Mouse (Mus musculus): ENCODE results near the gene Wipf3. TPM values are rescaled to one million over a fixed set of nuclear protein-coding genes. Genes with fewer than 3 reads are reported as not detected.

Gene Wipf3
- polyA plus RNA-seq, 1 experiment = 0.29 TPM

DNA sequence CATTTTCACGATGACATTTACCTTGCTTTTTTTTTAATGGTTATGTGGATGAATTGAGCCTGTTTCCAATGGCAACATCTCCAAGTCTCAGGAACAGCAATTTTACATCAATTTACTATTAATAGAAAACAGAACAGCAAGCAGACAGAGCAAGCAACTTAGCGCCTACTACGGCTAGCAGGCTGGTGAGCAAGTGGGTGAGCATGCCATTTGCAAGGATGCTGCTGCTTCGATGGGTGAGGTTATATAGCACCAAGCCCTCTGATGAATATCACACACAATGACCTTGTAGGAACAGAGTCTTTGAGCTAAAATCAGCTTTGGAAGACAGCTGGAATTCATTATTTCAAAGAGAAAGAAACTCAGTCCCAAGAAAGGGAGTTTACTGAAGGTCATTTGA lies 43.0 kb upstream of the Wipf3 start:
- Histone ChIP-seq H3K36me3 (ENCODE audit: control insufficient read depth, insufficient read depth) (no peaks in the 10 kb centered on the region), H3K4me2 (ENCODE audit: low read depth) (no peak overlapping the region), H3ac (ENCODE audit: control insufficient read depth, insufficient read length) (no peak overlapping the region), H3K27me3 (ENCODE audit: control insufficient read depth, insufficient read depth, insufficient read length) (no peaks in the 10 kb centered on the region), H3K4me3 (no peak overlapping the region), H3K79me2 (ENCODE audit: control insufficient read depth, insufficient read depth) (no peaks in the 10 kb centered on the region)
- TF ChIP-seq CEBPB (IDR thresholded peaks at IDR 0.05; ENCODE audit: insufficient read depth, poor library complexity, severe bottlenecking) = no peak
- no peak for TF ChIP-seq SRF (IDR thresholded peaks at IDR 0.05; ENCODE audit: control insufficient read depth, insufficient read length, low read depth)
- TF ChIP-seq MYOD1 (IDR thresholded peaks at IDR 0.05; ENCODE audit: control insufficient read depth in 1 of 3, insufficient read length in 2 of 3, low read depth in 2 of 3) = no peak
- TF ChIP-seq POLR2AphosphoS2 (IDR thresholded peaks at IDR 0.05; ENCODE audit: insufficient read length, low read depth) = no peak
- TF ChIP-seq MAX (IDR thresholded peaks at IDR 0.05; ENCODE audit: low read depth) = no peak
- TF ChIP-seq MYOG (IDR thresholded peaks at IDR 0.05; ENCODE audit: control insufficient read depth in 1 of 3, insufficient read depth in 1 of 3, insufficient read length in 2 of 3, low read depth in 2 of 3) = no peak
- no peak for TF ChIP-seq REST (IDR thresholded peaks at IDR 0.05; ENCODE audit: insufficient read depth, insufficient read length)
- TF ChIP-seq E2F4 (IDR thresholded peaks at IDR 0.05; ENCODE audit: insufficient read depth) = no peak
- TF ChIP-seq POLR2A (IDR thresholded peaks at IDR 0.05; ENCODE audit: insufficient read length, low read depth) = no peak
- TF ChIP-seq USF1 (IDR thresholded peaks at IDR 0.05; ENCODE audit: low read depth) = no peak
- no peak for TF ChIP-seq TCF3 (IDR thresholded peaks at IDR 0.05; ENCODE audit: insufficient read length, low read depth)
- TF ChIP-seq TCF12 (IDR thresholded peaks at IDR 0.05; ENCODE audit: insufficient read depth, poor library complexity, severe bottlenecking) = no peak

DNA sequence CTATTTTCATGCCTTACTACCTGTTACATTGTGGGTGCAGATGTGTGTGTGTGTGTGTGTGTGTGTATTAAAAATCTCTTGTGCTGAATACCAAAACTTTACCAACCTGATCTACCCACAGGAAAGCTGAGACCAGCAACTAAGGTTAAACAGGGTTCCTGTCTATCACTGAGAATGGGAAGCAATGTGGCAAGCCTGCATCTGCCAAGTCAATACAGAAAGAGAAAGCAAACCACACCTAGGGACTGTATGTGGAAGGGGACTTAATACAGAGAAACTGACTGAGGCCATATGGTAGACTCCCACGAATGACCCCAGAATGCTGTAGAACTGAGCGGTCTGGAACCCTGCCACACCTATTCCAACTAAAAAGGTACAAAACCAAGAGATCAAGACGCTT lies 42.4 kb upstream of the Wipf3 start:
- no peak for TF ChIP-seq SRF (IDR thresholded peaks at IDR 0.05; ENCODE audit: control insufficient read depth, insufficient read length, low read depth)
- TF ChIP-seq TCF12 (IDR thresholded peaks at IDR 0.05; ENCODE audit: insufficient read depth, poor library complexity, severe bottlenecking) = no peak
- TF ChIP-seq POLR2A (IDR thresholded peaks at IDR 0.05; ENCODE audit: insufficient read length, low read depth) = no peak
- TF ChIP-seq POLR2AphosphoS2 (IDR thresholded peaks at IDR 0.05; ENCODE audit: insufficient read length, low read depth) = no peak
- no peak for TF ChIP-seq MYOD1 (IDR thresholded peaks at IDR 0.05; ENCODE audit: control insufficient read depth in 1 of 3, insufficient read length in 2 of 3, low read depth in 2 of 3)
- H3K36me3 ChIP-seq (ENCODE audit: control insufficient read depth, insufficient read depth) = no peaks in the 10 kb centered on the region
- H3K79me2 ChIP-seq (ENCODE audit: control insufficient read depth, insufficient read depth) = no peaks in the 10 kb centered on the region
- H3K27me3 ChIP-seq (ENCODE audit: control insufficient read depth, insufficient read depth, insufficient read length) = no peaks in the 10 kb centered on the region
- no peak overlapping the region for H3K4me3 ChIP-seq
- no peak overlapping the region for H3K4me2 ChIP-seq (ENCODE audit: low read depth)
- H3ac ChIP-seq (ENCODE audit: control insufficient read depth, insufficient read length) = no peak overlapping the region

DNA sequence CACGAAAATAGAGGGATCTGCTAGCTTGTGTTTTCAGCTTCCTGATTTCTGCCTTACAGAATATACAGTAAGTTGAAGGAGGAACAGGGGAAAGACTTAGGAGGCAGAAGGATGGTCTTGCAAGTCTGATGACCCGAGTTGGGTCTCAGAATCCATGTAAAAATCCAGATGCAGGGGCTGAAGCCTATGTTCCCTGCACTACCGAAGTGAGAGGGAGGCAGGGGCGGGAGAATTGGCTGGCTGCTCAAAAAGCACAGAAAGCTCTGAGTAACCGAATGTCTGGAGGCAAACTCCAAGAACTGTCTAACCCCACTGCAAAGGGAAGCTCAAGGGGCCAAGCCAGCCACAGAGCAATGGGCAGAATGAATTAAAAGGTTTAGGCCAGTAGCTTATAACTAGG lies 41.7 kb upstream of the Wipf3 start:
- TF ChIP-seq TCF12 (IDR thresholded peaks at IDR 0.05; ENCODE audit: insufficient read depth, poor library complexity, severe bottlenecking) (no peak), TCF3 (IDR thresholded peaks at IDR 0.05; ENCODE audit: insufficient read length, low read depth) (no peak)
- Histone ChIP-seq H3K27me3 (ENCODE audit: control insufficient read depth, insufficient read depth, insufficient read length) (no peaks in the 10 kb centered on the region), H3K36me3 (ENCODE audit: control insufficient read depth, insufficient read depth) (no peaks in the 10 kb centered on the region), H3ac (ENCODE audit: control insufficient read depth, insufficient read length) (no peak overlapping the region), H3K4me3 (no peak overlapping the region), H3K4me2 (ENCODE audit: low read depth) (no peak overlapping the region), H3K79me2 (ENCODE audit: control insufficient read depth, insufficient read depth) (no peaks in the 10 kb centered on the region)

DNA sequence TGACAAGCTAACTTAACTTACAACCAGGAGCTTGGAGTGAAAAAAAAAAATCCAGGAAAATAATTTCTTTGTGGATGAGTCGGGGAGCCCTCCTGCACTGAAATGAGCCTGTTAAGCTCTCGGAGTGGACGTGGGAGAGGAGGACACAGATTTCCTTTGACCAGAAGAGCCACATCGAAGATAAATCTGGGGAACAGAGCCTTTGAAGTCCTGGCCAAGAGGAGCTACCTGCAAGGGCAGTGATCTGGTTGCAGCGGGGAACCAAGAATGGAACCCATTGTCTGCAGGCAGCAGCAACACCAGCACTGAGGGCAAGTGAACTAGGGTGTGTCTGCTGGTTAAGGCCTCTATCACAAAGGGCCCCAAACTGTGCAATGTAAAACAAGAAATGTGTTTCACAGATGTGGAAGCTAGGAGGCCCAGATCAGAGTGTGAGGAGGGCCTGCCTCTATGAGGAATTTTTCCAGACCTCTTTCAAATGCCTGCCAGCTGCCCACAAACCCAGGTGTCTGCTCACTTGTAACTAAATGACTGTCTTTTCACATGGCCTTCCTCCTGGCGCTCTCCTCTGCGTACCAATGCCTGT lies 40.6 kb upstream of the Wipf3 start:
- Histone ChIP-seq H3K4me2 (ENCODE audit: low read depth) (no peak overlapping the region), H3K79me2 (ENCODE audit: control insufficient read depth, insufficient read depth) (no peaks in the 10 kb centered on the region), H3K4me3 (no peak overlapping the region), H3ac (ENCODE audit: control insufficient read depth, insufficient read length) (no peak overlapping the region), H3K36me3 (ENCODE audit: control insufficient read depth, insufficient read depth) (no peaks in the 10 kb centered on the region), H3K27me3 (ENCODE audit: control insufficient read depth, insufficient read depth, insufficient read length) (no peaks in the 10 kb centered on the region)
- TF ChIP-seq MYOG (IDR thresholded peaks at IDR 0.05; ENCODE audit: control insufficient read depth in 1 of 3, insufficient read depth in 1 of 3, insufficient read length in 2 of 3, low read depth in 2 of 3) = no peak

DNA sequence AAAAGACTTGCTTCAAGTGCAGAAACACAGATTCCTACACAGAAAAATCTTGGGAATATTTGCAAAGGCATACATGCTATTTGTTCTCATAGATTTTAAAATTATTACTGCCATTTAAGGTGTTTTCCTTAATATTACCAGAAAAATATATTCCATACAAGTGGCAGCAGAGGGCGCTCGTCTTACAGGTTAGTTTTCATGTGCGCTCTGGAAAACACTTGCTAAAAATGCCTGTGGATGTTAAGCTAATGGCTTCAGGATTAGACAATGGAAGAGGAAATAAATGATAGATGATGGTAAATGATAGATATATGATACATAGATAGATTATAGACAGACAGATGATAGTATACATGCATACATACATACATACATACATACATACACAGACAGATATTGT lies 37.6 kb upstream of the Wipf3 start:
- Histone ChIP-seq H3K4me3 (no peak overlapping the region), H3ac (ENCODE audit: control insufficient read depth, insufficient read length) (no peak overlapping the region), H3K79me2 (ENCODE audit: control insufficient read depth, insufficient read depth) (no peaks in the 10 kb centered on the region), H3K4me2 (ENCODE audit: low read depth) (no peak overlapping the region), H3K36me3 (ENCODE audit: control insufficient read depth, insufficient read depth) (no peaks in the 10 kb centered on the region), H3K27me3 (ENCODE audit: control insufficient read depth, insufficient read depth, insufficient read length) (no peaks in the 10 kb centered on the region)
- TF ChIP-seq CEBPB (IDR thresholded peaks at IDR 0.05; ENCODE audit: insufficient read depth, poor library complexity, severe bottlenecking) (no peak), TCF3 (IDR thresholded peaks at IDR 0.05; ENCODE audit: insufficient read length, low read depth) (no peak), REST (IDR thresholded peaks at IDR 0.05; ENCODE audit: insufficient read depth, insufficient read length) (no peak), USF1 (IDR thresholded peaks at IDR 0.05; ENCODE audit: low read depth) (no peak), E2F4 (IDR thresholded peaks at IDR 0.05; ENCODE audit: insufficient read depth) (no peak), TCF12 (IDR thresholded peaks at IDR 0.05; ENCODE audit: insufficient read depth, poor library complexity, severe bottlenecking) (no peak), MAX (IDR thresholded peaks at IDR 0.05; ENCODE audit: low read depth) (no peak), MYOD1 (IDR thresholded peaks at IDR 0.05; ENCODE audit: control insufficient read depth in 1 of 3, insufficient read length in 2 of 3, low read depth in 2 of 3) (no peak), SRF (IDR thresholded peaks at IDR 0.05; ENCODE audit: control insufficient read depth, insufficient read length, low read depth) (no peak), MYOG (IDR thresholded peaks at IDR 0.05; ENCODE audit: control insufficient read depth in 1 of 3, insufficient read depth in 1 of 3, insufficient read length in 2 of 3, low read depth in 2 of 3) (no peak), POLR2AphosphoS2 (IDR thresholded peaks at IDR 0.05; ENCODE audit: insufficient read length, low read depth) (no peak), POLR2A (IDR thresholded peaks at IDR 0.05; ENCODE audit: insufficient read length, low read depth) (no peak)
